Mouse (Mus musculus): ENCODE measurements around the gene Dhx15. TPM values are rescaled to one million over a fixed set of nuclear protein-coding genes. Genes with fewer than 3 reads are reported as not detected.
A peak's percentile ranks its signal among the peaks of the same experiment; 100 is the strongest.

Dhx15 gene
- polyA plus RNA-seq, 1 experiment = 109 TPM

DNA sequence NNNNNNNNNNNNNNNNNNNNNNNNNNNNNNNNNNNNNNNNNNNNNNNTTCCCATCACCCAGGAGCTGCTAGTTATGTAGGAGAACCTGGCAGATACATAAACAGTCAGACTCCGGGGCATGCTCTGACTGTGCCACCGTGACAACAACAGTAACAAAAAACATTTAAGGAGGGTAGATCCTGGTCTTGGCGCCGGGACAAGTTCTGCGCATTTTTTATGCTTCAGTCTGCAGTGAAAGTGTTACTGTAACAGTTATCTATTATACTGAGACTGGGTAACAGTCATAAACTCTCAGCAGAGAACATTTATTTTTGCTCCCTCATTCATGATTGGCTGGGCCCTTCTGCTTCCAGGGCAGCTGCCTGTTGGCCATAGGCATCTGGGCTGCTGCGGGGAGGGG, 27.9 kb upstream of the Dhx15 start:
- no peak for DNase-seq
- TF ChIP-seq POLR2A (IDR thresholded peaks at IDR 0.05; ENCODE audit: control insufficient read depth, extremely low read depth, insufficient read depth, low read length, poor library complexity) = no peak
- no peak for TF ChIP-seq CTCF (IDR thresholded peaks at IDR 0.05; ENCODE audit: borderline replicate concordance, control insufficient read depth, extremely low read depth, insufficient read depth, low read length, poor library complexity)
- no peaks in the 10 kb centered on the region for H3K27me3 ChIP-seq (ENCODE audit: control insufficient read depth, insufficient read depth, low read length)
- H3K4me3 ChIP-seq (ENCODE audit: control insufficient read depth, insufficient read depth, low read length) = no peak overlapping the region
- no peaks in the 10 kb centered on the region for H3K4me1 ChIP-seq (replicated peaks; ENCODE audit: control insufficient read depth, insufficient read depth, low read length)
- no peaks in the 10 kb centered on the region for H3K36me3 ChIP-seq (ENCODE audit: control insufficient read depth, insufficient read depth, low read length)
- WGBS = 92% methylated on average over 6 of the region's 6 CpGs
- no peak overlapping the region for H3K27ac ChIP-seq (ENCODE audit: control insufficient read depth, insufficient read depth, low read length)

DNA sequence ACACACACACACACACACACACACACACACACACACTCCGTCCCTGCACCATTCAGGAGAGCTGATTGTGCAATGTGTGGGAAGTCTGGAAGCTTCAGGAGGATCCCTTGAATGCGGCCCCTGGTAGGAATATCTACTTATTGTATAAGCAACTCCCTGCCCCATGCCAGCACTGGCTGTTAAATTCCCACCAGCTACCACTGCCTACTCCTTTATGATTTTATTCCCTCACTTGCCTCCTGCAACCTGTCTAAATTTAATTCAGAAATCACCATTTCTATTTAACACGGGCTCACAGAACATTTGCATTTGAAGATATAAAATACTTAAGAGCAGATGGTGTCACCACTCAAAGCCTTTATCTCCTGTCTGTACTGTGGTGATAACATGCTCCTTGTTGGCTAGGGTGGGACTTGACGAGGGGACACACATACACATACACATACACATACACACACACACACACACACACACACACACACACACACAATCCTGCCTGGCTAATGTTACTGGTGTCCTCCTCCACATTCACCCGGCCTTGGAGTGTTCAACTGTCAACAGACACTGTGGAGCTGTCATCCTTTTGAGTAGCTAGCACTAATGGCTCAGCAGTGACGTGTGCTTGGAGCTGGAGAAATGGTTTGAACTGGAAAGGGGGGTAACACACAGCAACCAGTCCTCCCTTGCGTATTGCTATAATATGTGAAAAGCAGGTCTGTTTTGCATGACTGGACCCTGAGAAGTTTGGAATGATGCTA, 23.0 kb upstream of the Dhx15 start:
- Histone ChIP-seq H3K27me3 (ENCODE audit: control insufficient read depth, insufficient read depth, low read length) (no peaks in the 10 kb centered on the region), H3K27ac (ENCODE audit: control insufficient read depth, insufficient read depth, low read length) (no peak overlapping the region), H3K36me3 (ENCODE audit: control insufficient read depth, insufficient read depth, low read length) (no peaks in the 10 kb centered on the region), H3K4me3 (ENCODE audit: control insufficient read depth, insufficient read depth, low read length) (no peak overlapping the region), H3K4me1 (replicated peaks; ENCODE audit: control insufficient read depth, insufficient read depth, low read length) (no peaks in the 10 kb centered on the region)
- TF ChIP-seq POLR2A (IDR thresholded peaks at IDR 0.05; ENCODE audit: control insufficient read depth, extremely low read depth, insufficient read depth, low read length, poor library complexity) (no peak), CTCF (IDR thresholded peaks at IDR 0.05; ENCODE audit: borderline replicate concordance, control insufficient read depth, extremely low read depth, insufficient read depth, low read length, poor library complexity) (no peak)
- 93% methylated on average over 7 of the region's 7 CpGs for WGBS
- no peak for DNase-seq

DNA sequence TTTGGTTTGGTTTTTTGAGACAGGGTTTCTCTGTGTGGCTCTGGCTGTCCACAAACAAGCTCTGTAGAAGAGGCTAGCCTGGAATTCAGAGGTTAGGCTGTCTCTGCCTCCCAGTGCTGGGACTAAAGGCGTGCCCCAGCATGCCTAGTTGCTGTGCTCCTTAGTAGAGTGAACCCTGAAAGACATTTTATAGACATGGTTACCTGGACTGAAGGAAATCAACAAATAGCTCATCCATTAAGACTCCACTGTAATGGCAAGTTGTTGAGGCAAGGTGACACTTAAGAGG, 810 bp upstream of the Dhx15 start:
- TF ChIP-seq CTCF (IDR thresholded peaks at IDR 0.05; ENCODE audit: borderline replicate concordance, control insufficient read depth, extremely low read depth, insufficient read depth, low read length, poor library complexity) (no peak), POLR2A (IDR thresholded peaks at IDR 0.05; ENCODE audit: control insufficient read depth, extremely low read depth, insufficient read depth, low read length, poor library complexity) (no peak)
- no peak overlapping the region for H3K4me3 ChIP-seq (ENCODE audit: control insufficient read depth, insufficient read depth, low read length)
- no peaks in the 10 kb centered on the region for H3K27me3 ChIP-seq (ENCODE audit: control insufficient read depth, insufficient read depth, low read length)
- WGBS = 74% methylated on average over 1 of the region's 1 CpGs
- no peak for DNase-seq
- peaks cover 5% of the 10 kb centered on the region; the same call in 1 of the 2 replicates for H3K4me1 ChIP-seq (replicated peaks; ENCODE audit: control insufficient read depth, insufficient read depth, low read length)
- no peak overlapping the region for H3K27ac ChIP-seq (ENCODE audit: control insufficient read depth, insufficient read depth, low read length)
- no peaks in the 10 kb centered on the region for H3K36me3 ChIP-seq (ENCODE audit: control insufficient read depth, insufficient read depth, low read length)

GRCm38 (mm10) chr5:52189664-52190365, 499 bp downstream of the Dhx15 start:
- no peak for TF ChIP-seq POLR2A (IDR thresholded peaks at IDR 0.05; ENCODE audit: control insufficient read depth, extremely low read depth, insufficient read depth, low read length, poor library complexity)
- no peak for TF ChIP-seq CTCF (IDR thresholded peaks at IDR 0.05; ENCODE audit: borderline replicate concordance, control insufficient read depth, extremely low read depth, insufficient read depth, low read length, poor library complexity)
- DNase-seq = peak; percentile 70
- Histone ChIP-seq H3K4me1 (replicated peaks; ENCODE audit: control insufficient read depth, insufficient read depth, low read length) (peaks cover 8% of the 10 kb centered on the region; the same call in 1 of the 2 replicates), H3K36me3 (ENCODE audit: control insufficient read depth, insufficient read depth, low read length) (peaks cover 3% of the 10 kb centered on the region), H3K27me3 (ENCODE audit: control insufficient read depth, insufficient read depth, low read length) (no peaks in the 10 kb centered on the region), H3K27ac (ENCODE audit: control insufficient read depth, insufficient read depth, low read length) (peak overlapping the region; percentile 61), H3K4me3 (ENCODE audit: control insufficient read depth, insufficient read depth, low read length) (peak overlapping the region; percentile 94)
- under 1% methylated on average over 63 of the region's 63 CpGs for WGBS

GRCm38 (mm10) chr5:52188206-52188605, 2.1 kb downstream of the Dhx15 start:
- no peak overlapping the region for H3K27ac ChIP-seq (ENCODE audit: control insufficient read depth, insufficient read depth, low read length)
- H3K4me3 ChIP-seq (ENCODE audit: control insufficient read depth, insufficient read depth, low read length) = no peak overlapping the region
- DNase-seq = no peak
- 25% methylated on average over 3 of the region's 3 CpGs for WGBS
- peaks cover 15% of the 10 kb centered on the region for H3K36me3 ChIP-seq (ENCODE audit: control insufficient read depth, insufficient read depth, low read length)
- peaks cover 8% of the 10 kb centered on the region; the same call in 1 of the 2 replicates for H3K4me1 ChIP-seq (replicated peaks; ENCODE audit: control insufficient read depth, insufficient read depth, low read length)
- no peaks in the 10 kb centered on the region for H3K27me3 ChIP-seq (ENCODE audit: control insufficient read depth, insufficient read depth, low read length)
- no peak for TF ChIP-seq POLR2A (IDR thresholded peaks at IDR 0.05; ENCODE audit: control insufficient read depth, extremely low read depth, insufficient read depth, low read length, poor library complexity)
- TF ChIP-seq CTCF (IDR thresholded peaks at IDR 0.05; ENCODE audit: borderline replicate concordance, control insufficient read depth, extremely low read depth, insufficient read depth, low read length, poor library complexity) = no peak

GRCm38 (mm10) chr5:52177326-52177725, 13.0 kb downstream of the Dhx15 start:
- Histone ChIP-seq H3K27me3 (ENCODE audit: control insufficient read depth, insufficient read depth, low read length) (no peaks in the 10 kb centered on the region), H3K4me3 (ENCODE audit: control insufficient read depth, insufficient read depth, low read length) (no peak overlapping the region), H3K4me1 (replicated peaks; ENCODE audit: control insufficient read depth, insufficient read depth, low read length) (no peaks in the 10 kb centered on the region), H3K27ac (ENCODE audit: control insufficient read depth, insufficient read depth, low read length) (no peak overlapping the region), H3K36me3 (ENCODE audit: control insufficient read depth, insufficient read depth, low read length) (peaks cover 21% of the 10 kb centered on the region)
- WGBS = 36% methylated on average over 1 of the region's 1 CpGs
- TF ChIP-seq POLR2A (IDR thresholded peaks at IDR 0.05; ENCODE audit: control insufficient read depth, extremely low read depth, insufficient read depth, low read length, poor library complexity) (no peak), CTCF (IDR thresholded peaks at IDR 0.05; ENCODE audit: borderline replicate concordance, control insufficient read depth, extremely low read depth, insufficient read depth, low read length, poor library complexity) (no peak)
- DNase-seq = no peak

Measured in thymus, adult 2 months (tissue).